Mouse (Mus musculus): ENCODE data around the gene Apol7a.

Gene Apol7a

GRCm38 (mm10) chr15:77376920-77377319, 22.0 kb downstream of the Apol7a start:
- no peak for DNase-seq (ENCODE audit: low read depth, low spot score)

- DNase-seq (ENCODE audit: low read depth, low spot score): no peak
Observed at GRCm38 (mm10) chr15:77370588-77370987, 28.3 kb downstream of the Apol7a start.

DNA sequence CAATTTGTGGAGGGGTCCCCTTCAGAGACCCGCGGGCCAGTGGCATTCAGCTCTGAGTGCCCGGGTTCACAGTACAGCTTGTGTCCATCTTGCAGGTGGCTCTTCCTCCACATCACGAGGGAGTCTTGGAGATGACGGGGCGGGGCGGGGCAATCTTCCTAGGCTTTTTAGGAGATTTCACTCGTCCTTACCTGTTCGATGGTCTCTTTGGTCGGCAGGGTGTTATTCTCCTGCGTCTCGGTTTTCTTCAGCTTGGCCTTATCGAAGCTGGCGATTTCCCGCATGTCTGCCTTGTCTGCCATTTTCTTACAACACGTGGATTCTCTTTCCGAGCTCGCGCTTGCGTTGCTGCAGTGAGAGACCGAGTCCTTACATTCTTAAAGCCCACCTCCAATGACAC, 28.9 kb downstream of the Apol7a start:
- no peak for DNase-seq (ENCODE audit: low read depth, low spot score)

- DNase-seq (ENCODE audit: low read depth, low spot score): no peak
Observed at GRCm38 (mm10) chr15:77368818-77369320, 30.0 kb downstream of the Apol7a start.

DNA sequence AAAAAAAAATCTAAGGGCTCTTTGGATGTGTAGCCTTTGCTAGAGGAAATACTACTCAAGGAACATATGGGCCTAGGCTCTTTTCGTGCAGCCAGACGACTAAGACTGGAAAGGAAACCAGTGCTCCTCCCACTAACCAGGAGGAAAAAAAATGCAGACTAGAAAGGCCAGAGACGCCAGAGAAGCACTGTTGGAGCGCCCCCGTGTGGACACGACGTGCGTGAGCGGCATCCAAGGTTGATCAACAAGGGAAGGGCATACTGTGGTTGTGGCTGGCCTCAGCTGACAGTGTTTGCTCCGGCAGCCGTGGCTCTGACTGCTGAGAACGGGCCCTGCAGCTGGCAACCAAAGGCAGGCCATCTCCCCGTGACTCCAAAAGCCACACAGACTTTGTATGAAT, 30.8 kb downstream of the Apol7a start:
- peak; percentile 83 for DNase-seq (ENCODE audit: low read depth, low spot score)

GRCm38 (mm10) chr15:77367504-77367903, 31.4 kb downstream of the Apol7a start:
- DNase-seq (ENCODE audit: low read depth, low spot score): no peak

DNA sequence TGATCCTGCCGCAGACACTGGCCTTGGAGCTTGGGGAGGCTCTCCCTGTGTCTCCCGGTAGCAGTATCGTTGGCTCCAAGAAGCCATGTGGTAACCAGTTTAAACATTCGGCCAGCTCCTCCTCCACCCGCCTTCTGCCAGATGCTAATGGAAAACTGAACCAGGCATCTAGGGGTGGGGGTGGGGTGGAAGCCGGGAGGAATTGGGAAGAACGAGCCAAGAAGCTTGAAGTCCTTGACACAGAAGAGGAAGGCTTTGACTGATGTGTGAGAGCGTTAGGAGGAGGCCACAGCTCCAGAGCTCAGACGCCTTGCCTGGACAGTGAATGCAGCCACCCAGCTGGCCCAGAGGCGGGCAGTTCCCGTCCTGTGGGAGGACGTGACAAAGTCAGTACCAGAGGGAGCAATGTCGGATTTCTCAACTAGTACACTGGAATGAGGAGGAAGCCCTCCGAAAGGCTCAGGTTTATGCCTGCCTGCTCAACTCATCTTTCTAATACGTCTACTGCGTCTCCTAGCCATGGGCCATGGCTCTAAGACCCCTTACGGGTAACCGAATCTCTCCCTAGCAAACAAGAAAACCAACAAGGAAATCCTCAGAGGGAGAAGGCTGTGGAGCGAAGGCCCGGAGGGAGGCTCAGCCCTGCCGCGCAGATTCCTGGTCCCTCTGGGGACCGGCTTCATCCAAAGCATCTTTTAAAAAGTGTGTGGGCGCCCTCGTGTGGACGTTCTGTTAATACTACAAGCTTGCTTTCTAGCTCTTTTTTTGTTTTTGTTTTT, 32.0 kb downstream of the Apol7a start:
- DNase-seq (ENCODE audit: low read depth, low spot score): peak; percentile 70

GRCm38 (mm10) chr15:77365700-77366570, 33.0 kb downstream of the Apol7a start:
- DNase-seq (ENCODE audit: low read depth, low spot score): no peak

- no peak for DNase-seq (ENCODE audit: low read depth, low spot score)
Observed at GRCm38 (mm10) chr15:77364026-77364425, 34.9 kb downstream of the Apol7a start.

- DNase-seq (ENCODE audit: low read depth, low spot score): no peak
Observed at GRCm38 (mm10) chr15:77363578-77363977, 35.3 kb downstream of the Apol7a start.

DNA sequence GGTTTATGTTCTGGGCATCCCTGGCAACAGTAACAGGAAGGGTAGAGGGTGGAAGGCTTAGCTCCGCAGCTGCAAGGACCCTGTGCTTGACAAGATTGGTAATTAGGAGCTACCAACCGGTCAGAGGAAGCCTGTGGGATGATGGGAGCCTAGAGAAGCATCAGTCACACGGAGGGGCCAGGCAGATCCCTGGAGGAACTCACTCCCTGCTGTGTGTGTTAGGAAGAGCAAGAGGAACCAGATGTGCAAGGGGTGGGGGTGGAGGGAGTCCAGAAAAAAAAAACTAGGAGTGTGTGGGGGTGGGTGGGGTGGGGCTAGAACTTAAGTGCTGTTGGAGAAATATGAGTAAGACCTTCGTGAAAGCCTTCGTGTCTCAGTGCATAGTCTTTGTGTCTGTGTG, 36.0 kb downstream of the Apol7a start:
- no peak for DNase-seq (ENCODE audit: low read depth, low spot score)

DNA sequence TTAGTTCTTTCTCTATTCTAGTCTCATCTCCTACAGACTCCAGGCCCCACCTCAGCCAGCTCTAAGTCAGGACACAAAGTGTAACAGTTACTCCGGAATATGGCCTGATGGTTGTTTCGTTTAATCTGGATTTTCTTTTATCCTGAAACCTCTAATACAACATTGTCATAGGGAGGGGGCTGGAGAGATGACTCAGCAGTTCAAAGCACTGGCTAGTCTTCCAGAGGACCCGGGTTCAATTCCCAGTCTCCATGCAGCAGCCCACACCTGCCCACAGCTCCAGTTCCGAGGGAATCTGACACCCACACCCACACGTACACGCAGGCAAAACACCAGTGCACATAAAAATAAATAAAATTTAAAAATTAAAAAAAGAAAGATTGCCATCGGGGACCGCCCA, 39.0 kb downstream of the Apol7a start:
- no peak for DNase-seq (ENCODE audit: low read depth, low spot score)

- no peak for DNase-seq (ENCODE audit: low read depth, low spot score)
Observed at GRCm38 (mm10) chr15:77359486-77359885, 39.4 kb downstream of the Apol7a start.

GRCm38 (mm10) chr15:77359084-77359483, 39.8 kb downstream of the Apol7a start:
- no peak for DNase-seq (ENCODE audit: low read depth, low spot score)

GRCm38 (mm10) chr15:77358320-77359040, 40.4 kb downstream of the Apol7a start:
- DNase-seq (ENCODE audit: low read depth, low spot score): peak; percentile 75

- DNase-seq (ENCODE audit: low read depth, low spot score): no peak
Observed at GRCm38 (mm10) chr15:77356248-77356810, 42.6 kb downstream of the Apol7a start.

GRCm38 (mm10) chr15:77354848-77355551, 43.9 kb downstream of the Apol7a start:
- no peak for DNase-seq (ENCODE audit: low read depth, low spot score)

DNA sequence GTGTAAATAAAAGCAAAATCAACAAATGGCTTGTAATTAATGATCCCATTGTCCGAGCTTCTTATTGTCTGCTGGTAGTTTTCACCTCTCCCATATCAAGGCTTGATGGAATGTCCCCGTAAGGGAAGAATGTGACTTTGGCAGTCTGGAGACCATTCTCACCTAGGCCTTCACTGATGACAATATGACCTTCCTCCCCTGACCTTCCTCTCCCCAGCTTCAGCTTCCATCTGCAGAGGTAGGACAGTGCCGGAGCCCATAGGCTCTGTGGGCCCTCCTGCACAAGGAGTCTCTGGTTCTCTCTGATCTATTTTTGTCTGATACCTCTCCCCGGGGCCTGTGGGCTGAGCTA, 44.4 kb downstream of the Apol7a start:
- no peak for DNase-seq (ENCODE audit: low read depth, low spot score)

DNA sequence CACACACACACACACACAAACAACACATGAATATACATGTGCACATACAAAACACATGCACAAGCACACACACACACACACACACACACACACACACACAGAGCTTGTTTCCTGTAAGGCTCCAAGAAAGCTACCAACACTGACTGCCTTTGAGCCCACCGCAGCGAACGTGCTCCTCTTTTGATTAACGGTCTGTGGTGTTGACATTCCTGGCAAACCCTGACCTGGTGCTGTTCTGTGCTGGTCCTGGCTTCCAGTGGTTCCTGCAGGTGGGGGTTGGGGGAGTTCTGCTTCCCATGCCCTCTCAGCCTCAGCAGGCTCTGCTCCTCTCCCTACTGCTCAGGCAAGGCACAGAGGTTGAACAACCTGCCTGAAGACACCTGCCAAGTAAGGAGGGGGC, 45.1 kb downstream of the Apol7a start:
- DNase-seq (ENCODE audit: low read depth, low spot score): no peak

DNA sequence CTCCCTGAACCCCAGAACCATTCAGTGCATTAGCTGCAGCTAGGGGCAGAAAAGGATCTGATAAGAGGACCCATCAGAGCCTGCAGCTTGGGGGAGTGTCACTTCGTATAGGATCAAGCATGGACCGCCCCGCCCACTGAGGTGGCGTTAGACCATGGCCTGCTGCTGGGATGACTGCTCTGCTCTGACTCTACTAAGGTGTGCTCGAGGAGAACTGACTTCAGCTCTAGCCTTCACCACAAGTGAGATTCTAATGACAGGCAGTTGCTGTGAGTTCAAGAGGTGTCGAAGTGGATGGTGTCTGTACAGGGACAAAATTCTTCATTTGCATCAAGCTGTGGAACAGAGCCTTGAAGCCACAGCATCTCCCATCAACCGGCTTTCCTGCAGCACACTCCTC, 46.0 kb downstream of the Apol7a start:
- no peak for DNase-seq (ENCODE audit: low read depth, low spot score)

GRCm38 (mm10) chr15:77350117-77350516, 48.8 kb downstream of the Apol7a start:
- no peak for DNase-seq (ENCODE audit: low read depth, low spot score)
